Mouse (Mus musculus) kidney, embryonic 14.5 days (tissue): Measurements from ENCODE around the gene Csnk2a1. TPM values are rescaled to one million over a fixed set of nuclear protein-coding genes. Genes with fewer than 3 reads are reported as not detected.

Experiments
- ATAC-seq: fragments of 200-750 bp; cut with Nextera tagmentation; 2 replicates; pipeline ENCODE4 v1.8.0; 2017; ENCODE audit warnings: moderate number of reproducible peaks, mild to moderate bottlenecking, moderate TSS enrichment, moderate library complexity; ENCODE audit not compliant: low FRiP score, low TSS enrichment
- H3K27ac ChIP-seq: fragments of 300-500 bp; sonication (generic); 2 replicates; pipeline ENCODE4 v1.5.1; 2014; ENCODE audit warnings: low read depth, mild to moderate bottlenecking, low read length, moderate library complexity, mixed read lengths
- H3K27me3 ChIP-seq: fragments of 300-500 bp; sonication (generic); 2 replicates; pipeline ENCODE4 v1.6.1; 2014; ENCODE audit warnings: mild to moderate bottlenecking, low read length; ENCODE audit not compliant: control insufficient read depth, insufficient read depth
- H3K36me3 ChIP-seq: fragments of 300-500 bp; sonication (generic); 2 replicates; pipeline ENCODE4 v1.6.1; 2014; ENCODE audit warnings: low read length, mixed read lengths; ENCODE audit not compliant: control insufficient read depth, insufficient read depth
- H3K4me1 ChIP-seq: fragments of 300-500 bp; sonication (generic); 2 replicates; pipeline ENCODE4 v1.6.1; 2014; ENCODE audit warnings: low read length, mixed read lengths; ENCODE audit not compliant: control insufficient read depth, insufficient read depth
- H3K4me2 ChIP-seq: fragments of 300-500 bp; sonication (generic); replicated peaks from 2 replicates; pipeline ENCODE4 v1.6.1; 2014; ENCODE audit warnings: low read depth, mild to moderate bottlenecking, low read length
- H3K4me3 ChIP-seq: fragments of 300-500 bp; sonication (generic); 2 replicates; pipeline ENCODE4 v1.5.1; 2014; ENCODE audit warnings: mild to moderate bottlenecking, low read length
- H3K9ac ChIP-seq: fragments of 300-500 bp; sonication (generic); 2 replicates; pipeline ENCODE4 v1.6.1; 2014; ENCODE audit warnings: low read depth, mild to moderate bottlenecking, low read length, moderate library complexity
- H3K9me3 ChIP-seq: fragments of 300-500 bp; sonication (generic); 2 replicates; pipeline ENCODE4 v1.6.1; 2016; ENCODE audit warnings: low read length; ENCODE audit not compliant: control insufficient read depth
- WGBS: fragments of 180-500 bp; shearing (Covaris S2); extraction: QIAGEN DNeasy Blood & Tissue Kit; methylation state at CpG from one replicate; pipeline ENCODE4 v1.1.7; 2014; 5-methylcytosine and 5-hydroxymethylcytosine counted together
- polyA plus RNA-seq: library from polyadenylated mRNA; unstranded; fragments of >200 nt; fragmentation: Nextera tagmentation; extraction: Ambion mirVana; gene quantifications from 2 replicates; pipeline ENCODE4 v1.2.1, GENCODE M21; 2014

The Csnk2a1 gene
- polyA plus RNA-seq, 1 experiment from 2014 or later = 136 TPM

DNA sequence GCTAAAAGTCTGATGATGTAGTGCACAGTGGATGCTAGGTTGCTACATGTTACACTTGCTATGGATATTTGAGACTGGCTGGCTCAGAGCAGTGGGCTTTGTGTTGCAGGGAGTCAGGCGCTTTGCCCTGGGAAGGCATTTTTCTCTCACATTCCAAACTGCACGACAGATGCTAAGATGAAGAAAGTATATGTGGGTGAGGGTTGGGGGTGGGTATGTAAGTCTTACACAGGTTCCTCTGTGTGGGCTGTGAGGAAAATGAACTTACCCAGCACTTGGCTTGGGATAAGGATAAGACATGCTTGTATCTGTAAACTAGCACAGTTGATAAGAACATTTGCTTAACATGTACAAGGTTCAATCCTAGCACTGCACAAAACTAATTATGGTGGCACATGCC lies 76.2 kb downstream of the Csnk2a1 start:
- no peaks in the 10 kb centered on the region for H3K4me1 ChIP-seq
- no peak overlapping the region for H3K27ac ChIP-seq
- WGBS = 86% methylated on average over 2 of the region's 2 CpGs
- no peak overlapping the region for H3K9ac ChIP-seq
- H3K36me3 ChIP-seq = peaks cover 45% of the 10 kb centered on the region
- no peaks in the 10 kb centered on the region for H3K9me3 ChIP-seq
- no peak overlapping the region for H3K4me2 ChIP-seq
- H3K4me3 ChIP-seq = no peak overlapping the region
- no peaks in the 10 kb centered on the region for H3K27me3 ChIP-seq
- no peak for ATAC-seq

DNA sequence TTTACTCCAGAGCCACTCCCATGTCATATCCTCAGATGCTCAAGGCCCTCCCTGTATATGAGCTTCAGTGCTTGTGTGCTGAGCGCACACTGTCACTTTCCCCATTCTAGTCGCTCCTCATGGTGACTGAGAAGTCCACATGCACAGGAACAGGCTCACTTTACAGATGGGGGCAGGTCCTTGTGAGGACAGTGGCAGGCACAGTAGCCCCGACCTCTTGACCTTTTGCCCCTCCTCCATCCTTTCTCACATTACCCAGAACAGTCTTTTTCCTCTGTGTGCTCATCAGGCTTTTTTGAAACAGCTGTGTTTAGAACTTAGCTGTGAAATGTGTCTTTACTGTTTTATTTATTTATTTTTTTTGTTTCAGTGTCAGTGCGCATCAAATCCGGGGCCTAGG lies 77.1 kb downstream of the Csnk2a1 start:
- 0 out of 2 replicates have a peak, but pooled peaks have one; percentile 46 for ATAC-seq
- no peak overlapping the region for H3K4me3 ChIP-seq
- 56% methylated on average over 5 of the region's 5 CpGs for WGBS

DNA sequence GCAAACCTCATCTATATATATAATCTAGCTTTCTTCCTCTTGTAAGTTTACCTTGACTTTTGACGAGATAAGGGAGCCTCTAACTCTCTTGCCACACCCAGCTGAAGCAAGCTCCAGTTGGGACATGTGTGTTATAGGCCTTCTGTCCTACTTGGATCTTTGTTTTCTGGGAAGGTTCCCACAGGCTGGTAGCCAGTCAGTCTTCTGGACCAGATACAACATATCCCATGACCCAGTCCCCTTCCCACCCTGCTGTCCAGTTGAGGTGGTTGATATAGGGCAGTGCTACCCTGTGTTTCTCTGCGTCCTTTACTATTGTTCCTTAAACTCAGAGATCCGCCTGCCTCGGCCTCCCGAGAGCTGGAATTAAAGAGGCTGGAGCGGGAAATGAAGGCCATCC lies 78.8 kb downstream of the Csnk2a1 start:
- Histone ChIP-seq H3K4me3 (no peak overlapping the region), H3K4me1 (no peaks in the 10 kb centered on the region), H3K27ac (no peak overlapping the region), H3K9ac (no peak overlapping the region), H3K9me3 (no peaks in the 10 kb centered on the region), H3K4me2 (no peak overlapping the region), H3K27me3 (no peaks in the 10 kb centered on the region), H3K36me3 (peaks cover 66% of the 10 kb centered on the region)
- WGBS = 99% methylated on average over 6 of the region's 6 CpGs
- ATAC-seq = no peak

More for the DNA sequence above, 77.1 kb downstream of the Csnk2a1 start:
- Histone ChIP-seq H3K36me3 (peaks cover 54% of the 10 kb centered on the region), H3K27ac (no peak overlapping the region), H3K4me2 (no peak overlapping the region), H3K9me3 (no peaks in the 10 kb centered on the region), H3K4me1 (no peaks in the 10 kb centered on the region), H3K27me3 (no peaks in the 10 kb centered on the region), H3K9ac (no peak overlapping the region)

DNA sequence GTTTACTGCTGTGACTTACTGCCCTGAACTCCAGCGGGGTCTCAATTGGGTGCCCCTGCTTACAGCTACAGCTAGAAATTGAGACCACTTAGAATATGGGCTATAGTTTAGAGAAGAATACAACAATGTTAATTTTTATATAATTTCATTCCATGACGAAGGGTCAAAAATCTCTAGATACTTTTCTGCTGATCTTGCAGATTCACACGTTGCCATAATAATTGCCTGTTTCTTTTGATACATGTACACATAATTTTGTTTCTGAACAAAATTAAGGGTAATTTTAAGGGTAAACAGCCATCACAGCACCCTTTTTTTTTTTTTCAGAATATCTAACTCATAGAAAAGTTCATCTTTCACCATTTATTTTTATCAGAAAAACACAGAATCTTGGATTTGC lies 80.5 kb downstream of the Csnk2a1 start:
- WGBS = 86% methylated on average over 3 of the region's 3 CpGs
- ATAC-seq = no peak
- Histone ChIP-seq H3K4me3 (no peak overlapping the region), H3K27me3 (no peaks in the 10 kb centered on the region), H3K4me1 (no peaks in the 10 kb centered on the region), H3K36me3 (peaks cover 79% of the 10 kb centered on the region), H3K9me3 (no peaks in the 10 kb centered on the region), H3K9ac (no peak overlapping the region), H3K4me2 (no peak overlapping the region), H3K27ac (no peak overlapping the region)

DNA sequence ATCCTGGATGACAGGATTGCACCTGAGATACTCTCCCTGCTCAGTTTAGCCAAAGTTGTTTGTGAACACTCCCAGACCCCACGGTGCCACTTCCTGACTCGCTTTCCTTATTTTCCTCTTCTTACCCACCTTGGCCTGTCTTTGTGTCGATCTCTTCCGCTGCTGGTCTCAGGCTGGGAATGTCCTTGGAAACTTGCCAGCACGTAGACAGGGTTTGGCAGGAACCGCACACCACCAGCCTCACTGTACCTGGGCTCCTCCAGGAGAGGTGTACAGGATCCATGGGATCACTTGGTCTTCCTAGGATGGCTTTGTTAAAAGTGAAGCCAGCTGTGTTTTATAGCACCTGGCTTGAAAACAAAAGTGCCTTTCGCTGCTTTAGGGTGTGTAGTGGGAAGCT lies 86.4 kb downstream of the Csnk2a1 start:
- Histone ChIP-seq H3K4me1 (no peaks in the 10 kb centered on the region), H3K27ac (no peak overlapping the region), H3K9ac (no peak overlapping the region), H3K36me3 (peaks cover 84% of the 10 kb centered on the region), H3K9me3 (no peaks in the 10 kb centered on the region), H3K4me3 (no peak overlapping the region), H3K4me2 (no peak overlapping the region), H3K27me3 (no peaks in the 10 kb centered on the region)
- WGBS = 82% methylated on average over 7 of the region's 7 CpGs
- ATAC-seq = no peak

DNA sequence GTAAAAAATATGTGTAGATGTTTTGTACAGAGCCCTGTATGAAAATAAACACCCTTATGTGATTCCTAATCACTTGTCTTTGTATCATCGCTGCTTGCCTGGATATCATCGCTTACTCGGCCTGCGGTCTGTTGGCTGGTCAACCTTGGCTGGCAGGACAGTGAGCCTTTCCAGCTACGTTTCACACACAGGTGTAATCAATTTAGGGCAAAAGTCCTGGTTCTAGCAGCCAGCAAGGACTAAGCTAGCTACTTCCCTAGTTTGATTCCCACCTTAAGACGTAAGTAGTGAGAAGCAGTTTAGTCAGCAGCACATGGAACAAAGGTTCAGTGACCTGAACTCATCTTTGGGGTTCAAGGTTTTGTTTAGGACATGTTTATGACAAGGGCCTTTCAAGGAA lies 87.3 kb downstream of the Csnk2a1 start:
- Histone ChIP-seq H3K9me3 (no peaks in the 10 kb centered on the region), H3K4me1 (no peaks in the 10 kb centered on the region), H3K27me3 (no peaks in the 10 kb centered on the region), H3K36me3 (peaks cover 84% of the 10 kb centered on the region), H3K4me2 (no peak overlapping the region), H3K4me3 (no peak overlapping the region), H3K27ac (no peak overlapping the region), H3K9ac (no peak overlapping the region)
- 92% methylated on average over 6 of the region's 6 CpGs for WGBS
- ATAC-seq = no peak

DNA sequence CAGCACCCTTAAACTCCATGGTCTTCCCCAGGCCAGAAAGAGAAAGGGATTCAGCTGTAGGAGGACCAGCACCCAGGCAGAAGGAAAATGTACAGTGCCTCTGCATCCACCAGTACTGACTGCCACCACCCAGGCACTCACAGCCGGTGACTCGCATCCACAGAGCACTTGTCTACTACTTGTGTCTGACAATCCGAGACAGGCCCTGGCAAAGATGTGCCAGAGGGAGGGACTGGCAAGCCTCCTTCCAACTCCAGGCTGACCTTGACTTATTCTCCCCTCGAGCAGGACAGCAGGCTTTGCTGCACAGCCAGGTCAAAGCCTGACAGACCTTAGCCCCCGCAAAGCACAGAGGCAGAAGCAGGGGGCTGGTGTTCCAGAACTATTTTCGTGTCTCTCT lies 90.4 kb downstream of the Csnk2a1 start:
- H3K36me3 ChIP-seq = peaks cover 74% of the 10 kb centered on the region
- H3K27me3 ChIP-seq = no peaks in the 10 kb centered on the region
- 88% methylated on average over 6 of the region's 6 CpGs for WGBS

DNA sequence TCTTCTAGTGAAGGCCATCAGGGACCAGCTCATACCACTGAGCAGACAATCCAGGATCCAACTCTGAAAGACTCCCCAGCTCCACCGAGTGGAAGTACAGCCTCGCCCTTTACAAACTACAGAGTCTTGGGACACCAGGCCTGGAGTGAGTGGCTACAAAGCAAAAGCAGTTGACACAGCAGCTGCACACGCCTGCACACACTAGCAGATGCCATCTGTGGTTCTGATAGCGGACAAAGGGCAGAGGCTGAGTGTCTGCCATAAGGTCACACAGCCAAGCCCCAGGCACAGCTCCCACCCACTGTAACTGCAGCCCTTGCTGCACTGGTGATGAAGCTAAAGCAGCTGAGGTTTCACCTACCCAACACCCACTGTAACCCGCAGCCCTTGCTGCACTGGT lies 94.9 kb downstream of the Csnk2a1 start:
- Histone ChIP-seq H3K4me2 (no peak overlapping the region), H3K36me3 (peaks cover 77% of the 10 kb centered on the region), H3K4me3 (no peak overlapping the region), H3K27ac (no peak overlapping the region), H3K9me3 (no peaks in the 10 kb centered on the region), H3K4me1 (no peaks in the 10 kb centered on the region), H3K9ac (no peak overlapping the region), H3K27me3 (no peaks in the 10 kb centered on the region)
- WGBS = 88% methylated on average over 5 of the region's 5 CpGs
- no peak for ATAC-seq

More for the DNA sequence above, 90.4 kb downstream of the Csnk2a1 start:
- H3K9me3 ChIP-seq = no peaks in the 10 kb centered on the region
- ATAC-seq = no peak
- no peak overlapping the region for H3K4me3 ChIP-seq
- H3K9ac ChIP-seq = no peak overlapping the region
- no peak overlapping the region for H3K27ac ChIP-seq
- H3K4me2 ChIP-seq = no peak overlapping the region
- H3K4me1 ChIP-seq = no peaks in the 10 kb centered on the region

DNA sequence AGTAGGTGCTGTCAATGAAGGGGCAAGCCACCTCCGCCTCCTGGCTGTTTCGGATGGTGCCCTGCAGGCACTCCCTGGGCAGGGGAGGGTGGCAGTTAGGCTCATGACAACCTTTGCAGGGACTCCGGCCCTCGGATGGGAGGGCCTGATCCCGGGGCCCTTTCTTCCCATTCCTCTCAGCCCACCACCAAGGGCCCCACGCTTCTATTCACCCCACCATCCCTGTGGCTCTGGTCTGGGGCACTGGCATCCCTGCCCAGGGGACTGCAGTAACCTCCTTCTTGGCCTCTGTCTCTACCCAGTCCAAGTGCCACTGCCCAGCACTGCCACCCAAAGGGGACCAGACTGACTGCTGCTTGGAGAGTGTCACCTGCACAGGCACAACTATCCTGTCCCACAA lies 95.6 kb downstream of the Csnk2a1 start:
- H3K4me1 ChIP-seq = no peaks in the 10 kb centered on the region
- H3K27ac ChIP-seq = no peak overlapping the region
- H3K27me3 ChIP-seq = no peaks in the 10 kb centered on the region
- no peak overlapping the region for H3K4me2 ChIP-seq
- 98% methylated on average over 6 of the region's 6 CpGs for WGBS
- H3K9ac ChIP-seq = no peak overlapping the region
- H3K4me3 ChIP-seq = no peak overlapping the region
- H3K36me3 ChIP-seq = peaks cover 77% of the 10 kb centered on the region
- no peak for ATAC-seq
- H3K9me3 ChIP-seq = no peaks in the 10 kb centered on the region

DNA sequence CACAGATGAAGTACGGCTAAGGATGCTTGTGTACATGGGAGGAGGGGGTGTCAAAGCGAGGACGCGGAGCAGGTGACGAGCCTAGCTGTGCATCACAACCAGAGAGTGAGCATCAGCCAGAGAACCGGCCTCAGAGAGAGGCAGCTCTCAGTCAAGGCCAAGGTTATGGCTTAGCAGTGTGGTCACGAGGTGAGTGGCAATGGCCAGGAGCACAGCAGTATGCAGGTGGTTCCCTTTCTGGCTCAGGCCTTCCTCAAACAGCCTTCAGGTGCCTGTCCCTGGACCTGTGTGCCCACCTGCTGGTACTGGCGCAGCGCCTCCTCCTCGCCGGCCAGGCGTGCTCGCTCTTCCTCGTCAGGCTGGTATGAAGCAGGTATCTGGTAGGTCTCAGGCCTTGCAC lies 97.3 kb downstream of the Csnk2a1 start:
- no peak overlapping the region for H3K27ac ChIP-seq
- H3K9me3 ChIP-seq = no peaks in the 10 kb centered on the region
- H3K4me3 ChIP-seq = no peak overlapping the region
- no peak overlapping the region for H3K4me2 ChIP-seq
- no peaks in the 10 kb centered on the region for H3K4me1 ChIP-seq
- 90% methylated on average over 14 of the region's 14 CpGs for WGBS
- H3K9ac ChIP-seq = no peak overlapping the region
- H3K36me3 ChIP-seq = peaks cover 77% of the 10 kb centered on the region
- no peaks in the 10 kb centered on the region for H3K27me3 ChIP-seq
- no peak for ATAC-seq
